Mouse (Mus musculus) kidney, adult 11 months (tissue): ENCODE measurements around the gene Itpr1.

Source experiments
- DNase-seq: peaks from one replicate; pipeline ENCODE4 v3.0.0; 2022

Gene Itpr1

GRCm38 (mm10) chr6:108212881-108213295 lies at the start of gene Itpr1:
Gene Itpr1, plus strand, starts transcription at chr6:108213096.
- DNase-seq = peak; percentile 99

GRCm38 (mm10) chr6:108164935-108165334 lies 48.0 kb upstream of the Itpr1 start:
- DNase-seq = no peak

GRCm38 (mm10) chr6:108165598-108165997 lies 47.3 kb upstream of the Itpr1 start:
- no peak for DNase-seq

GRCm38 (mm10) chr6:108167946-108168680 lies 44.8 kb upstream of the Itpr1 start:
- peak; percentile 11 for DNase-seq

- DNase-seq = no peak
Observed at GRCm38 (mm10) chr6:108168723-108169122, 44.2 kb upstream of the Itpr1 start.

GRCm38 (mm10) chr6:108169466-108169865 lies 43.4 kb upstream of the Itpr1 start:
- no peak for DNase-seq

GRCm38 (mm10) chr6:108172219-108172618 lies 40.7 kb upstream of the Itpr1 start:
- DNase-seq = no peak

- no peak for DNase-seq
Observed at GRCm38 (mm10) chr6:108174181-108174580, 38.7 kb upstream of the Itpr1 start.

- no peak for DNase-seq
Observed at GRCm38 (mm10) chr6:108179087-108179486, 33.8 kb upstream of the Itpr1 start.

- peak; percentile 89 for DNase-seq
Observed at GRCm38 (mm10) chr6:108184847-108185684, 27.8 kb upstream of the Itpr1 start, which contains the start of gene Sumf1. Gene Sumf1, minus strand, starts transcription at chr6:108185582.

GRCm38 (mm10) chr6:108185685-108186009 lies 27.2 kb upstream of the Itpr1 start:
- DNase-seq = no peak

- DNase-seq = no peak
Observed at GRCm38 (mm10) chr6:108190690-108191089, 22.2 kb upstream of the Itpr1 start.

- no peak for DNase-seq
Observed at GRCm38 (mm10) chr6:108192632-108193031, 20.3 kb upstream of the Itpr1 start.

GRCm38 (mm10) chr6:108196665-108197064 lies 16.2 kb upstream of the Itpr1 start:
- no peak for DNase-seq

GRCm38 (mm10) chr6:108197117-108197516 lies 15.8 kb upstream of the Itpr1 start:
- DNase-seq = no peak

GRCm38 (mm10) chr6:108198286-108198685 lies 14.6 kb upstream of the Itpr1 start:
- DNase-seq = no peak

- no peak for DNase-seq
Observed at GRCm38 (mm10) chr6:108204322-108204721, 8.6 kb upstream of the Itpr1 start.

GRCm38 (mm10) chr6:108206145-108206544 lies 6.8 kb upstream of the Itpr1 start:
- no peak for DNase-seq

- no peak for DNase-seq
Observed at GRCm38 (mm10) chr6:108206914-108207566, 5.9 kb upstream of the Itpr1 start.

GRCm38 (mm10) chr6:108211896-108212880 lies 708 bp upstream of the Itpr1 start:
- DNase-seq = peak; percentile 35

- no peak for DNase-seq
Observed at GRCm38 (mm10) chr6:108213481-108214293, 791 bp downstream of the Itpr1 start.
